Mouse (Mus musculus): Measurements from ENCODE around the gene Gm14226. TPM values are rescaled to one million over a fixed set of nuclear protein-coding genes. Genes with fewer than 3 reads are reported as not detected.

Gene Gm14226
- total RNA-seq, 2 experiments from 2014 or later = 0.22 to 0.25 TPM

Other genes with a start within 250 kb of the Gm14226 start
- not detected for gene Gm14214, start 248.2 kb upstream of the Gm14226 start, total RNA-seq (2021)
- gene Raly, start 227.2 kb upstream of the Gm14226 start, total RNA-seq (2021) = 100 to 1,000 TPM in 1 of 2 experiments, 10 to 100 TPM in 1; 85.2 to 101 TPM
- under 1 TPM in 1 of 2 experiments, not detected in 1; 0.76 TPM for gene a, start 226.9 kb upstream of the Gm14226 start, total RNA-seq (2021)
- gene Eif2s2, start 125.3 kb upstream of the Gm14226 start, total RNA-seq (2021) = 10 to 100 TPM; 81.3 to 86.1 TPM
- 10 to 100 TPM; 12.6 to 15.3 TPM for gene Ahcy, start 56.2 kb downstream of the Gm14226 start, total RNA-seq (2021)
- gene Itch, start 115.2 kb downstream of the Gm14226 start, total RNA-seq (2021) = 10 to 100 TPM; 36.0 to 40.0 TPM
- 100 to 1,000 TPM; 360 to 414 TPM for gene Dynlrb1, start 218.3 kb downstream of the Gm14226 start, total RNA-seq (2021)

Measured in layer of hippocampus, postnatal 10 days (tissue).